Mouse (Mus musculus) liver, adult 2 months (tissue): ENCODE results near the gene Itsn1. TPM values are rescaled to one million over a fixed set of nuclear protein-coding genes. Genes with fewer than 3 reads are reported as not detected.

Experiments
- DNase-seq: peaks from one replicate; pipeline ENCODE4 v3.0.0-alpha.2; 2011; ENCODE audit warnings: low read depth, low spot score; ENCODE audit errors: extremely low read depth
- H3K27ac ChIP-seq: fragments of 200-500 bp; replicated peaks from 2 replicates; pipeline ENCODE4 v1.5.1; 2012; ENCODE audit warnings: low read depth, mild to moderate bottlenecking, control low read depth, inconsistent platforms, low read length; ENCODE audit not compliant: insufficient read depth
- H3K27me3 ChIP-seq: fragments of 200-500 bp; 2 replicates; pipeline ENCODE4 v1.6.1; 2012; ENCODE audit warnings: mild to moderate bottlenecking, moderate library complexity, low read length, inconsistent platforms; ENCODE audit not compliant: control insufficient read depth, insufficient read depth
- H3K36me3 ChIP-seq: fragments of 200-500 bp; 2 replicates; pipeline ENCODE4 v1.6.1; 2012; ENCODE audit warnings: low read length, inconsistent platforms; ENCODE audit not compliant: control insufficient read depth, insufficient read depth
- H3K4me1 ChIP-seq: fragments of 200-500 bp; 2 replicates; pipeline ENCODE4 v1.6.1; 2011; ENCODE audit warnings: low read length; ENCODE audit not compliant: control insufficient read depth, insufficient read depth
- H3K4me3 ChIP-seq: fragments of 200-500 bp; 2 replicates; pipeline ENCODE4 v1.5.1; 2011; ENCODE audit warnings: low read depth, mild to moderate bottlenecking, control low read depth, low read length, moderate library complexity; ENCODE audit not compliant: insufficient read depth
- H3K79me2 ChIP-seq: fragments of 200-500 bp; 2 replicates; pipeline ENCODE4 v1.6.1; 2012; ENCODE audit warnings: inconsistent platforms, mild to moderate bottlenecking, low read length, moderate library complexity; ENCODE audit not compliant: control insufficient read depth, insufficient read depth
- H3K9ac ChIP-seq: fragments of 200-500 bp; 2 replicates; pipeline ENCODE4 v1.6.1; 2012; ENCODE audit warnings: low read depth, mild to moderate bottlenecking, control low read depth, inconsistent platforms, low read length
- CTCF ChIP-seq: fragments of 200-500 bp; IDR thresholded peaks from 2 replicates; pipeline ENCODE4 v1.5.1; 2011; ENCODE audit warnings: low read depth, low read length, control low read depth
- POLR2A ChIP-seq: fragments of 200-500 bp; IDR thresholded peaks from 2 replicates; pipeline ENCODE4 v1.6.1; 2011; ENCODE audit warnings: low read length, control low read depth; ENCODE audit not compliant: insufficient read depth; ENCODE audit errors: extremely low read depth
- WGBS: fragments of 180-500 bp; shearing (Covaris S2); methylation state at CpG from one replicate; pipeline ENCODE4 v1.1.7; 2018; 5-methylcytosine and 5-hydroxymethylcytosine counted together
- polyA plus RNA-seq: library from polyadenylated mRNA; depleted of rRNA; stranded (reverse); fragments of >200 nt; gene quantifications from 2 replicates; pipeline ENCODE4 v1.2.3, GENCODE M21; 2012
- total RNA-seq: library from RNA; depleted of rRNA; stranded (reverse); fragments of >200 nt; gene quantifications from 2 replicates; pipeline ENCODE4 v1.2.3, GENCODE M21; 2014

Gene Itsn1
- total and polyA plus RNA-seq, 2 experiments, result 13.6 to 16.3 TPM

DNA sequence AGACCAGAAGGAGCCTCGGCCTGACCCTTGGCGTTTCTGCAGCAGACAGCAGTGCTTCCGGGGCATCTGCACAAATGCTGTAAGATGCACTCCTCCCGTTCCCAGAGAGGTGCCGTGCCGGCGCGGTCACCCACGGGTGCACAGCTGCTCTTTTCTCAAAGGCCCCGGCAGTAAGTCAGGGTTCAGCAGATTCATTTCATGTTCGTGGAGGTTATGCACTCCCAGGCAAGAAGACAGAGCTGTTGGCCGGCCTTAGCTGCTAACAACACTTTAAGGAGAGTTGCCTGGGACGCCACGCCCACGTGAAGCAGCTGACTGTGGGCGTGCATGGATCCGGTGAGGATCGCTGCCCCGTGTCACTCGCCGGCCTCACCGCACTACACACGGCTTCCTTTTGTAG lies 101.2 kb downstream of the Itsn1 start:
- Histone ChIP-seq H3K4me3 (no peak overlapping the region), H3K4me1 (peaks cover 45% of the 10 kb centered on the region), H3K9ac (no peak overlapping the region), H3K36me3 (peaks cover 5% of the 10 kb centered on the region), H3K27me3 (no peaks in the 10 kb centered on the region), H3K79me2 (peaks cover 4% of the 10 kb centered on the region; the same call in 1 of the 2 replicates), H3K27ac (no peak overlapping the region)
- WGBS, result 96% methylated on average over 23 of the region's 23 CpGs
- no peak for DNase-seq
- no peak for TF ChIP-seq POLR2A

DNA sequence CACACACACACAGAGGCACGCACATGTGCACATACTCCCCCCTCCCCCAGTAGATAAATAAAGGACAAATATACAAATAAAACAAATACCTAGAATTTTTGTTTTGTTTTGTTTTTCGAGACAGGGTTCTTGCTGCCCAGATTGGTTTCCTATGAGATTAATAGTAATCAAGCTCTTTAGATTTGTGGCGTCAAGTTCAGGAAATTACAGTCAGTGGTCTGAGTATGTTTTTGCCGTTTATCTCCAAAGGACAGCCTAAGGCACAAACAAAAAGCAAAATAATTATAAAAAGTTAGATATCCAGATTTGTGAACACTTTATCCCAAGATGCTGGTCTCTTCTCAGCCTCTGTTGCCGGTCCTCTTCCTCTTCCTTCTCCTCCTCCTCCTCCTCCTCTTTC lies 104.0 kb downstream of the Itsn1 start:
- 55% methylated on average over 5 of the region's 5 CpGs for WGBS
- no peak for DNase-seq
- H3K4me1 ChIP-seq, result peaks cover 40% of the 10 kb centered on the region
- no peaks in the 10 kb centered on the region for H3K27me3 ChIP-seq
- peak overlapping the region; percentile 60 for H3K27ac ChIP-seq
- peaks cover 7% of the 10 kb centered on the region; the same call in 1 of the 2 replicates for H3K79me2 ChIP-seq
- TF ChIP-seq CTCF, result no peak
- no peak for TF ChIP-seq POLR2A
- no peak overlapping the region for H3K4me3 ChIP-seq
- no peak overlapping the region for H3K9ac ChIP-seq
- H3K36me3 ChIP-seq, result peaks cover 5% of the 10 kb centered on the region

DNA sequence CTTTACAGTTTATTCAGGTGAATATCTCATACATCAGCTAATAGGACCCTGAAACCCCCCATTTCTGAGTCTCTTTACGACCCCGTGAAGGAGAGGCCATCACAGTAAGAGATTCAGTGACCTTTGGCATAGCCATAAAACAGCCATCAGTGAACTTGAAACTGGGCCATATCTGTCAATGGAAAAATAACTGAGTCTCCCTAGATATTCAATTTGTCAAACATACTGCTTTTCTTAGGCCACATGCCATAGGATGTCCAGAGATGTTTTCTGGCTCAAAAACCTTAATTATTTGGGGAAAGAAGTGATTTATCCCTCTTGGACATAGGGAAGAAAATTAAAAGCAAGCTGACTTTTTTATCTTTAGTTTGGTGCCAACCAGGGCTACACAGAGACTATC lies 104.5 kb downstream of the Itsn1 start:
- TF ChIP-seq POLR2A (no peak), CTCF (no peak)
- Histone ChIP-seq H3K36me3 (peaks cover 5% of the 10 kb centered on the region), H3K4me1 (peaks cover 36% of the 10 kb centered on the region), H3K27ac (peak overlapping the region; percentile 42), H3K27me3 (no peaks in the 10 kb centered on the region), H3K9ac (no peak overlapping the region), H3K79me2 (peaks cover 7% of the 10 kb centered on the region; the same call in 1 of the 2 replicates), H3K4me3 (no peak overlapping the region)
- WGBS, result 5% methylated on average over 2 of the region's 2 CpGs
- DNase-seq, result peak; percentile 67

DNA sequence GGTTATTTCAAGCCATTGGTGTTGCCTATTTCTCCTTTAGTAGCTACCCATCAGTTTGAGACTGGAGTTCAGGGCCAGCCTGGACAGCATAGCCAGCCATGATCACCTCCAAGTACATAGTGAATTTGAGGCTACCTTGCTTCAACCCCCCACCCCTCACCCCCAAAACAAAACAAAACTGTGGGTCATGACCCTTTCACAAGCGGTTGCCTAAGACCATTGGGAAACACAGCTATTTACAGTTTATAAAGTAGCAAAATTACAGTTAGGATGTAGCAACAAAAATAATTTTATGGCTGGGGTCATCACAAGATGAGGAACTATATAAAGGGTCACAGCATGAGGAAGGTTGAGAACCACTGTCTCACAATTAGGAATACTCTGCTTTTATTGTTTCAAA lies 104.9 kb downstream of the Itsn1 start:
- Histone ChIP-seq H3K79me2 (peaks cover 7% of the 10 kb centered on the region; the same call in 1 of the 2 replicates), H3K36me3 (peaks cover 5% of the 10 kb centered on the region), H3K27me3 (no peaks in the 10 kb centered on the region), H3K4me3 (no peak overlapping the region), H3K27ac (peak overlapping the region; percentile 15), H3K9ac (no peak overlapping the region), H3K4me1 (peaks cover 35% of the 10 kb centered on the region)
- no peak for TF ChIP-seq POLR2A
- no peak for TF ChIP-seq CTCF
- DNase-seq, result peak; percentile 74
- 18% methylated on average over 1 of the region's 1 CpGs for WGBS

DNA sequence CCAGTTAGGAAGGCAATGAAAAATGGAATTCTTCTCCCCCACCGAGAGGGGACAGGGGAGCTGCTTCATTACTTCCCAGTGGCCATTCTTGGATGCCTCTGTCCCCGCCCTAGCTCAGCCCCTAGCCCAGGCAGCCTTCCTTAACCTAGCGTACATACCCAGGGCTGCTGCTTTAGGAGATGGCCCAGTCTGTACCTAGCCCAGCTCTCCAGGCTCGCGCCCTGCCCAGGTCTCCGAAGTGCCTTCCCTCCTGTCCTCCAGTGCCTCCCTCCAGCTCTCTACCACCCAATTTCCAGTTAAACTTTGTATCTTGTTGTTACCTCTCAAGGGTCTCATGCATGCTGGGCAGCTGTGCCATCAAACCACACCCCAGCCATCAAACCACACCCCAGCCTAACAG lies 106.7 kb downstream of the Itsn1 start:
- Histone ChIP-seq H3K9ac (no peak overlapping the region; the same call in 1 of the 2 replicates), H3K36me3 (peaks cover 4% of the 10 kb centered on the region; the same call in 1 of the 2 replicates), H3K27ac (no peak overlapping the region), H3K27me3 (no peaks in the 10 kb centered on the region), H3K4me3 (no peak overlapping the region), H3K79me2 (0 out of 2 replicates have a peak, but pooled peaks cover 2% of the 10 kb centered on the region), H3K4me1 (peaks cover 30% of the 10 kb centered on the region)
- DNase-seq, result no peak
- TF ChIP-seq POLR2A (no peak), CTCF (no peak)
- WGBS, result 99% methylated on average over 6 of the region's 6 CpGs
